Mouse (Mus musculus): ENCODE measurements around the gene Napa. TPM values are rescaled to one million over a fixed set of nuclear protein-coding genes. Genes with fewer than 3 reads are reported as not detected.

The Napa gene
- polyA plus RNA-seq, 1 experiment from 2014 or later, result 212 TPM

DNA sequence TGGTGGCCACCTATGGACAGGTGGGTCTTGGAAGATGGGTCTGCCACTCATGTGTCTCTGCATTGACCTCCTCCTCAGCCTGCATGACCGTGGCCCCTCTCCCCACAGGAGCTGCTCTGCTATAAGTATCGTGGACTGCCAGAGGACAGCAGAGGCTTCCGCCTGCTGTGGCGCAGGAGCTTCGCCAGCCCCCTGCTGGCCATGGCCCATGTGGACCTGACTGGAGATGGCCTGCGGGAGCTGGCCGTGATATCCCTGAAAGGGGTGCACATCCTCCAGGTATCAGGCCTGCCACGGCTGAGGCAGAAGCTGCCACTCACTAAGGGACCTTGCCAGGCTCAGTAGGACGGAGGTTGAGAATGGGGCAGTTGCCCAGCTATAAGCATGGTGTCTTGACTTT is 27.6 kb downstream of the Napa start:
- no peak for ATAC-seq (ENCODE audit: low FRiP score)
- H3K9me3 ChIP-seq, result no peaks in the 10 kb centered on the region
- no peaks in the 10 kb centered on the region for H3K27me3 ChIP-seq
- H3K27ac ChIP-seq, result no peak overlapping the region
- H3K4me2 ChIP-seq, result no peak overlapping the region
- peaks cover 43% of the 10 kb centered on the region for H3K36me3 ChIP-seq
- 82% methylated on average over 9 of the region's 9 CpGs for WGBS
- no peak overlapping the region for H3K9ac ChIP-seq
- H3K4me1 ChIP-seq (replicated peaks), result peaks cover 20% of the 10 kb centered on the region
- no peak overlapping the region for H3K4me3 ChIP-seq

DNA sequence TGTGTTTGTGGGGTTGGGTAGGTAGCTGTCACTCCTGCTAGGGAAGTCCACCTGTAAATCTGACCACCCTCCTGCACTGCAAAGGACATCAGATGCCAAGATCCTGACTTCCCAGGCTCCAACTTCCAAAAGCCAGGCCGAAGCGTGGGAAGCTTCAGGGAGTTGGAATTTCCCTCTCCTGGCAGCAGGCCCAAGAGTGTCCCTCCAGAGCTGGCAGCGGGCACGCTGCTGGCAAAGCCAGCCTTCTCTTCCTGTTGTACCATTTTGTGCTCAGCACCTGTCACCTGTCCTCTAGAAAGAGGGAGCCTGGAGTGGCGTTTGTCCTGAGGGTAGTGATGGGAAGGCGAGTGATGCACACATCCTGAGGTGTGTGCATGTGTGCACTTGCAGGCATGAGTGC is 30.1 kb downstream of the Napa start:
- H3K27ac ChIP-seq, result no peak overlapping the region
- no peak overlapping the region for H3K9ac ChIP-seq
- H3K4me2 ChIP-seq, result no peak overlapping the region
- 85% methylated on average over 6 of the region's 6 CpGs for WGBS
- no peak overlapping the region for H3K4me3 ChIP-seq
- no peaks in the 10 kb centered on the region for H3K27me3 ChIP-seq
- H3K9me3 ChIP-seq, result no peaks in the 10 kb centered on the region
- no peak for ATAC-seq (ENCODE audit: low FRiP score)
- H3K36me3 ChIP-seq, result peaks cover 40% of the 10 kb centered on the region
- H3K4me1 ChIP-seq (replicated peaks), result peaks cover 42% of the 10 kb centered on the region

DNA sequence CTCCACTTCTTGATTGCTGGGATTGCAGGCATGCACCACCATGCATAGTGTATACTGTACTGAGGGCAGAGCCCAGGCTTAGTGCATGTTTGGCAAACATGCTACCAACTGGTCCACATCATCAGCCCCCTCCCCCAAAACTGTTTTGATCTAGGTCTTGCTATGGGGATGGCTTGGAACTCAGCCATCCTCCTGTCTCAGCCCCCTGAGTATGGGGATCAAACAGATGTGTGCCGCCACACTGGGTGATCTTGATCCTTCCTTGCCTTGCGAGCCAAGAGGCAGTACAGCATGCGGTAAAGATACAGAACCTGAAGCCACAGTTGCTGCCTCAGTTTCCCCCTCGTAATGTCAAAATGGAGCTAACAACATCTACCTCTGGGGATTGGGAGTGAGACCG is 30.6 kb downstream of the Napa start:
- 66% methylated on average over 5 of the region's 5 CpGs for WGBS
- ATAC-seq (ENCODE audit: low FRiP score), result no peak
- Histone ChIP-seq H3K9me3 (no peaks in the 10 kb centered on the region), H3K4me2 (peak overlapping the region; percentile 76), H3K27ac (peak overlapping the region; percentile 88; the same call in 1 of the 2 replicates), H3K36me3 (peaks cover 35% of the 10 kb centered on the region), H3K27me3 (no peaks in the 10 kb centered on the region), H3K9ac (0 out of 2 replicates have a peak overlapping the region, but pooled peaks have one; percentile 85), H3K4me1 (replicated peaks) (peaks cover 48% of the 10 kb centered on the region), H3K4me3 (peak overlapping the region; percentile 61; the same call in 1 of the 2 replicates)

DNA sequence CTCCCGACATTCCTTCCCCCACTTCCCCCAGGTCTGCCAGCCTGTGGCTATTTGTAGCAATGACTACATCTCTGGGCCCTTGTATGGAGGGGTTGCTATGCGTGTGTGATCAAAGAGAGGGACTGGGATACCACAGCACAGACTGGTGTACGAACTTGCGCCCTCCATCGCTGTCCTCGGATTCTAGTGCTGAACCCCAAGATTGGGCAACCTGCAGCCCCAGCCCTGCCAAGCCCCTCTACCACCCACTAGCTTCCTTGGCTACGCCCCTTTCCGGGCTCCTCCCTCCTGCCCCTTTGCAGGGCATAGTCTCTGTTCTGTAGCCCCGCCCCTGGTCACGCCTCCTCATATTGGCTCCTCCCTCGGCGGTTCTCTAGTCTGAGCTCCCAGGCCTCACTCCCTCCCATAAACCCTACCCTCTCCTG is 31.2 kb downstream of the Napa start, which contains the start of gene Slc8a2:
TSS of gene Slc8a2 (plus strand) at position 406 of the 425 bp plus-strand sequence.
- peak within 1 kb of the TSS; percentile 76 for H3K4me2 ChIP-seq
- peak within 1 kb of the TSS; percentile 85 for H3K9ac ChIP-seq
- WGBS, result 4% methylated on average over 12 of the region's 12 CpGs
- H3K9me3 ChIP-seq, result no peaks in the 10 kb centered on the region
- no peaks in the 10 kb centered on the region for H3K27me3 ChIP-seq
- ATAC-seq (ENCODE audit: low FRiP score), result peak; percentile 87
- H3K36me3 ChIP-seq, result peaks cover 31% of the 10 kb centered on the region
- peak within 1 kb of the TSS; percentile 61 for H3K4me3 ChIP-seq
- peak within 1 kb of the TSS; percentile 88 for H3K27ac ChIP-seq
- peaks cover 53% of the 10 kb centered on the region for H3K4me1 ChIP-seq (replicated peaks)

DNA sequence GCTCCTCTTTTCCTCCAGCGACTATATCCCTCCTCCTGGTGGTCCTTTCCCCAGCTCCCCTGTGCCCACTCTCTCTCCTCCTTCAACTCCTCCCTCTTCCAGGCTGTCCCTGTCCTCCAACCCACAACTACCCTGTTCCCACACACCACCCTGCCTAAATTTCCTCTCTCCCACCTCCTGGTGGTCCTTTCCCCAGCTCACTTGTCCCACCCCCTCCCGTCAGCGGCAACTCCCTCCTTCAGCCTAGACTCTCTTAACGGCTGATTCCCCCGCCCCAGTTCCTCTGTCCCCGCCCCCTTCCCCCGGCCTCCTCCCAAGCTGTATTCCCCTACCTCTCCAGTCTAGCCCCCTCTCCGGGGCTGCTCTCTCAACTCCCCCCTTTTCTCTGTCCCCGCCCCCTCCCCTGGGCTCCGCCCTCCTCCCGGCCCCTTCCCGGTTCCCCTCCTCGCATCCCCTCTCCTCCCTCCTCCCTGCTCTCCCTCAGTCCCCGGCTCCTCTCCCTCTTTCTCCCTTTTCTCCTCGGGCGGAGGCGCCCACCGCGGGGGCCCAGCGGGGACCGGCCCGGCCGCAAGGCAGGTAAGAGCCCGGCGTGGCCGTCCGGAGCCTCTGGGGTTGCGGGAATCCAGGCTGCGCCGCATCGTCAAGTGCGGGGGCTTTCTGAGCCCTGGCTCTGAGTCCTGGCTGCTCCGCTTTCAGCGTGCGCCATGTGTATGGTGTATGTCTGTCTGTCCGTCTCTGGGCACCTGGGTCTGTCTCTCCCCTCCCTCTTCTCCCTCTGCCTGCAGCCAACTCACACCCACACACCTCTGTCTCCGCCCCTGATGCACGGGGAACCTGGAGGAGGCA is 31.8 kb downstream of the Napa start:
- H3K9ac ChIP-seq, result peak overlapping the region; percentile 85
- H3K4me2 ChIP-seq, result peak overlapping the region; percentile 76
- peak; percentile 72 for ATAC-seq (ENCODE audit: low FRiP score)
- H3K36me3 ChIP-seq, result peaks cover 25% of the 10 kb centered on the region
- peak overlapping the region; percentile 88 for H3K27ac ChIP-seq
- H3K4me1 ChIP-seq (replicated peaks), result peaks cover 59% of the 10 kb centered on the region
- H3K4me3 ChIP-seq, result peak overlapping the region; percentile 61
- H3K27me3 ChIP-seq, result no peaks in the 10 kb centered on the region
- 1% methylated on average over 38 of the region's 38 CpGs for WGBS
- H3K9me3 ChIP-seq, result no peaks in the 10 kb centered on the region

DNA sequence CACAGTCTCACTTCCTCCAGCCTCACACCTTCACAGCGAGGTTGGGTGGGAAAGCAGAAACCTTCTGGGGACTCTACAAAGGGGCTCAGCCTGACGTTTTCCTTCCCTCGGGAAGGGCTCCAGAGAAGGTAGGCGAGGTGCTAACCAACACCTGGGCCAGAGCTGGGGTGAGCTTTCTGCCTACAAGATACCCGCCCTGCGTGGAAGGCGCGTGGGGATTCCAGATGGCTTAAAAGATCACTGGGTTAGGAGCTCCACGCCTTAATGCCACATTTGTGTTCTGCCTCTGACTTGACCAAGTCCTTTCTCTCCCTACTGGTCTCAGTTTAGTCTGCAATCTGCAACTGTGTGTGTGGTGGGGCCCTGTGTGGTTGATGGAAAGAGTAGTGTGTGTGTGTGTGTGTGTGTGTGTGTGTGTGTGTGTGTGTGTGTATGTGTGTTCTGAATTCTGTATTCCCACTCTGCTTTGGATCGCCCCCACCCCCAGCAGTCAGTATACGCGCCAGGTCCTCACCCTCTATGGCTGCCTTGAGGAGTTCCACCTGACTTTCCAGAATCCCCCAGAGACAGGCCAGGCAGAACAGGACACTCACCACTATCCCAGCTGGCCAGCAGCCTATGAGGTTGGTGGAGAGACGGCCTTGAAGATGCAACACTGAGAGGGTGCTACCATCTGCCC is 32.8 kb downstream of the Napa start:
- Histone ChIP-seq H3K4me3 (peak overlapping the region; percentile 61), H3K27ac (peak overlapping the region; percentile 88), H3K9me3 (no peaks in the 10 kb centered on the region), H3K27me3 (no peaks in the 10 kb centered on the region), H3K4me1 (replicated peaks) (peaks cover 70% of the 10 kb centered on the region), H3K4me2 (peak overlapping the region; percentile 76), H3K9ac (peak overlapping the region; percentile 85), H3K36me3 (peaks cover 14% of the 10 kb centered on the region)
- ATAC-seq (ENCODE audit: low FRiP score), result no peak
- WGBS, result 36% methylated on average over 13 of the region's 13 CpGs

DNA sequence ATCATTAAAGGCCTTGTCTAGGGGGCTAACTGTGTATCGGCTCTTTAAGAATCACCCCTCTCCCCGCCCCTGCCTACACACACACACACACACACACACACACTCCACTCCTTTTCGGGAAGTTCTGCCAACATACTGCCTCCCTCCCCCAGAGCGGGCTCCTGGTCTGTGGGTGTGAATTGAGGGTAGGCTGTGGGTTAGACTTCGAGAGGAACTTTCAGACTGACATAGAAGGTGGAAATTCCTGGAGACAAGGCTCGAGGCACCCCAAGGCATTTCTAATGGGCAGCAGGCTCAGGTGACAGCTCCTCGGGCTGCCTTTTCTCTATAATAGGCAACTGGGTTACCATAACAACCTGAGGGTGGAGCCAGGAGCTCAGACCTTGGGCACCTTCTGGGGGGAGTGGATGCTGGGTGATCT is 33.9 kb downstream of the Napa start:
- peaks cover 79% of the 10 kb centered on the region for H3K4me1 ChIP-seq (replicated peaks)
- no peaks in the 10 kb centered on the region for H3K27me3 ChIP-seq

DNA sequence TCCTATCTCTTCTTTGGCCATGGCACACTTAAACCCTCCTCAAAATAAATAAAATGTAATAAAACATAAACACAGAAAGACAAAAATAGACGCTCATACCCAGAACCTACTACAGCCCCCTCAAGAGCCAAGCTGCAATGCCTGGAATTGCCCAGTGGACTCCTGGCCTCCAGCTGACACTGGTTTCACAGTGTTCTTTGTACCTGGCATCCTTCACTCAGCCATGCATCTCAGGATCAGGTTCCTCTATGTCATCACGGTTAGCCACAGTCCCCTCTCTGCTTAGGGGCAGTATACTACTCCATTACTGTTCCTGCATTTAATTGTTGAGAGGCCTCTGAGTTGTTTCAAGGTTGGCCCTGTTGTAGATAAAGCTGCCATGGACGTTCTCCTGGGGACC is 34.7 kb downstream of the Napa start:
- Histone ChIP-seq H3K27ac (peak overlapping the region; percentile 83), H3K4me2 (peak overlapping the region; percentile 76; the same call in 1 of the 2 replicates), H3K36me3 (no peaks in the 10 kb centered on the region), H3K4me3 (no peak overlapping the region), H3K9ac (no peak overlapping the region; the same call in 1 of the 2 replicates), H3K27me3 (no peaks in the 10 kb centered on the region), H3K4me1 (replicated peaks) (peaks cover 81% of the 10 kb centered on the region), H3K9me3 (no peaks in the 10 kb centered on the region)
- WGBS, result 74% methylated on average over 3 of the region's 3 CpGs
- ATAC-seq (ENCODE audit: low FRiP score), result no peak

More for the DNA sequence above, 33.9 kb downstream of the Napa start:
- H3K36me3 ChIP-seq, result peaks cover 5% of the 10 kb centered on the region
- 6% methylated on average over 7 of the region's 7 CpGs for WGBS
- H3K4me3 ChIP-seq, result peak overlapping the region; percentile 61
- H3K4me2 ChIP-seq, result peak overlapping the region; percentile 76
- H3K27ac ChIP-seq, result peak overlapping the region; percentile 83
- H3K9me3 ChIP-seq, result no peaks in the 10 kb centered on the region
- no peak for ATAC-seq (ENCODE audit: low FRiP score)
- peak overlapping the region; percentile 46; the same call in 1 of the 2 replicates for H3K9ac ChIP-seq

DNA sequence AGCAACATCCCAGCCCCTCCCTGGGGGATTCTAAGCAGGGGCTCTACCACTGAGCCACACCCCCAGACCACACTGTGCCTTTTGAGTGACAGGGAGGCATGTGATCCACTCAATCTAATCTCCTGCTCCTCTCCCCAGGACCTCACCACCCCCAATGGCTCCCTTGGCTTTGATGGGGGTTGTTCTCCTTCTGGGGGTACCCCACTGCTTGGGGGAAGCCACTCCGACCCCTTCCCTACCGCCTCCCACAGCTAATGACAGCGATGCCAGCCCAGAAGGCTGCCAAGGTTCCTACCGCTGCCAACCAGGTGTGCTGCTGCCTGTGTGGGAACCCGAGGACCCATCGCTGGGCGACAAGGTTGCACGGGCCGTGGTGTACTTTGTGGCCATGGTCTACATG is 35.4 kb downstream of the Napa start:
- no peak for ATAC-seq (ENCODE audit: low FRiP score)
- no peaks in the 10 kb centered on the region for H3K27me3 ChIP-seq
- WGBS, result 91% methylated on average over 9 of the region's 9 CpGs
- H3K4me2 ChIP-seq, result peak overlapping the region; percentile 19; the same call in 1 of the 2 replicates
- peaks cover 84% of the 10 kb centered on the region for H3K4me1 ChIP-seq (replicated peaks)
- H3K9me3 ChIP-seq, result no peaks in the 10 kb centered on the region
- H3K27ac ChIP-seq, result peak overlapping the region; percentile 83
- no peaks in the 10 kb centered on the region for H3K36me3 ChIP-seq
- no peak overlapping the region; the same call in 1 of the 2 replicates for H3K4me3 ChIP-seq
- no peak overlapping the region for H3K9ac ChIP-seq

DNA sequence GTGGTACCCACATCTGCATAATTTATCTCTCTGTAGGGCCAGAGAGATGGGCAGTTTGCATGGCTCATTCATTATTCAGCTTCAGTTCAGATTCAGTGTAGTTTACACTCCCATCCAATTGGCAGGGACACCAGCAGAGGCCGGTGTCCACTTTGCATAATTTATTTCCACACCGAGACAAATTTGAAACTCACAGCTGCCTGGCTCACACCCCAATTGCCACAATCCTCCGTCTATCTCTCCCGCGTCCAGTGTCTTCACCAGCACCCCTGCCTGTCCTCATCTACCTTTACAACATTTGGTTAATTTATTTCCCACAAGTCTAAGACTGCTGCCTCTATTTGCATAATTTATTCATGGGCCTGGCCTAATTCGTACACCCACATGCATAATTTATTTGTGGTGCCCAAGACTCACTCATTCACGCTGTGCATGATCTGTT is 36.7 kb downstream of the Napa start:
- Histone ChIP-seq H3K4me2 (peak overlapping the region; percentile 38), H3K9ac (peak overlapping the region; percentile 1; the same call in 1 of the 2 replicates), H3K27me3 (no peaks in the 10 kb centered on the region), H3K9me3 (no peaks in the 10 kb centered on the region), H3K4me3 (no peak overlapping the region), H3K36me3 (peaks cover 8% of the 10 kb centered on the region), H3K4me1 (replicated peaks) (peaks cover 77% of the 10 kb centered on the region), H3K27ac (peak overlapping the region; percentile 83)
- 14% methylated on average over 7 of the region's 7 CpGs for WGBS
- ATAC-seq (ENCODE audit: low FRiP score), result peak; percentile 67

DNA sequence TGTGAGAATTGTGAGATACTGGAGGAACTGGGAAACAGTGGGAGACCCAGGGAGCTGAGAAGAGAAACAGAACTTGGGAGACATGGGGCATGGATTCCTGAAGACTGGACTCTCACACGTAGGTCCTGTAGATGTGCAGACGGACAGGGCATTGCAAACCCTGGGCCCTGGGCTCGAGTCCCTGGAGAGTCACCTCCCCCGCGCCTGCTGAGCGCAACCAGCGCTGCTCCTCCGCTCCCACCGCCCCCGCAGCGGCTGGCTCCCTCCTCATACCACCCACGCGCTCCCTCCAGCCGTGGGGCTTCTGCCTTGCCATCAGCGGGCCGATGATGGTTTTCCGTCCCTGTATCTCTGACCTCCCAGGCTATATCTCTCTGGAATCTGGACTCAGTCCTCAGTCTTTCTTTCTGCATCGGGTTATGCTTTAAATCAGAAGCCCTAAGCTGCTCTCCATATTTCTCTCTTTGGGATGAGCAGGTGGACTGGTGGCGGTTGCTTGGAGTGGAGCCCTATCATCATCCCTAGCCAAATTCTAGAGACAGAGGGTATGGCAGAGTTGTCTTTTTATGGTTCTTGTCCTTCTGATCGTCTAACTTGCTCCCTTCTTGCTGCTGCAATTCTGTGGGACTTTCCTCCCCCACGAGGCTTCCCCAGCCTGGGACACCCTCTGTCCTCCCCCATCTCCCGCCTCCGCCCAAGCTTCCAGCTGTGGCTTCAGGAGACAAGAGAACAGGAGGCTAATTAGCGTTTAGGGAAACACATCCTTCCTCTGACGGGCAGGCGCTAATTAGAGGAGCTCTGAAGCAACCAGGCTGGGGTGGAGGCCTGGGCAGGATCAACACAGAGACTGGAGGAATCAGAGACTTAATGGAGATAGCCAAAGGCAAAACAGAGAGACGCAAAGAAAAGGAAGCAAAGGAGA is 48.5 kb downstream of the Napa start:
- Histone ChIP-seq H3K9ac (peak overlapping the region; percentile 51; the same call in 1 of the 2 replicates), H3K4me3 (no peak overlapping the region), H3K4me2 (no peak overlapping the region), H3K9me3 (no peaks in the 10 kb centered on the region), H3K27me3 (0 out of 2 replicates have a peak, but pooled peaks cover 5% of the 10 kb centered on the region), H3K36me3 (peaks cover 28% of the 10 kb centered on the region), H3K4me1 (replicated peaks) (peaks cover 15% of the 10 kb centered on the region), H3K27ac (peak overlapping the region; percentile 14; the same call in 1 of the 2 replicates)
- ATAC-seq (ENCODE audit: low FRiP score), result 0 out of 2 replicates have a peak, but pooled peaks have one; percentile 19
- 31% methylated on average over 27 of the region's 27 CpGs for WGBS

Measured in hindbrain, embryonic 13.5 days (tissue).